Mouse (Mus musculus) cerebellum, adult 18-20 months (tissue): ENCODE measurements around the gene Paics.
"Not testable (repeated sequence)": the region's sequence is repeated elsewhere in the genome, so short reads cannot be mapped to it uniquely, and the experiment has no call there.

Experiments used
- DNase-seq, 2 experiments: peaks; one replicate each; pipeline ENCODE4 v3.0.0; 2021

The Paics gene

DNA sequence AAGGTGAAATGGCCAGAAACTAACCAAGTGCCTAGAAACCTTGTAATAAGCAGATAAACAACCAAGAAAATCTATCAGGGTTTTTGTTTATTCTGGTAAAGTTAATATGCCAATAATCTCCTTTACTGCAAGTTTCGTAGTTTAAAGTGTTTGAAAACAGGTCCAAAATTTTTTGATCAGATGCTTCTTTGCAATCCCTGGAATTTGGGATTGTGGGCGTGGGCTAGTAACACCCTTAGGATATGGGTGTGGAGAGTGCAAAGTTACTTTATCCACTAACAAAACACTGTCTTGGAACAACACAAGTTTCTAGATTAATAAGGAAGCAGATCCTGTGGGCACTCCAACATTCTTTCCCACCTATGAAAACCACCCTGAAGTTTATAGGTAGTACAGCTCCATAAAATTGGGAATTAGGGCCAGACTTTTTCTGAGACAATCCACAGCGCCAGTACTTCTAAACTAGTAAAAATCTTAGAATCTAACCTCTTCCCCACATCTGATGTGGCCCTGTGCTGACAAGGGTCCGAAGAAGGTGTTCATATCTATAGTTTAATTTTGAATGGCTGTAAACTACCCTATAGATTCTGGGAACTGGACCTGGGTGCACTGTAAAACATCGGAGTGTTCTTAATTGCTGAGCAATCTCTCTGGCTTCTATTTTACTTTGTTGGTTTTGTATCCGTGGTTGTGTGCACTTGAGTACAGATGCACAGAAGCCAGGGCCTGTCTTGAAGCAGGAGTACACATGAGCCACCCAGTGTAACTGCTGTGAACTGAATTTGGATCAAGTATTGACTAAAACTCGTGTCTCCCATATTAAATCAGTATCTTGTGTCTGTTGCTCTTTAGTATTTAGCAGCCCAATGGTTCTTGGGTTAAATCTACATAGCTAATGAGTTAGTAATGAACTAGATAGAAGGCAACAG, 1.3 kb downstream of the Paics start:
- no peak for DNase-seq

DNA sequence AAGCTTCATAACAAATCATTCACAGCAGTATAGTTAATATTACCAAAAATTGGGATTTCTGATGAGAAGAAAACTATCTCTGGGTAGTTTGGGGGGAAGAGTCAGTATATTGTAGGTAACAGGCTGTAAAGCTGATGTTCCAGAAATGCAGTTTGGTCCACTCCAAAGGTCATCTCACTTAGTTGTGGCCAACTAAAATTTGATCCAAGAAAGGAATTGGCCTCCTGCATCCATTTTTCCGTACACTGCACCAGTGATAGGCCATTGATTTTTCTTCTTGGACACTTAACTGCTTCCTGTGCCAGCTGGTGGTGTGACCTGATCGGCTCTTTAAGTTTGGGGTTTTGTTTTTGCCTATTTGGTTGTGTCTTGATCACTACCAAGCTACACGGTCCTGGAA, 2.7 kb downstream of the Paics start:
- DNase-seq, result no peak

DNA sequence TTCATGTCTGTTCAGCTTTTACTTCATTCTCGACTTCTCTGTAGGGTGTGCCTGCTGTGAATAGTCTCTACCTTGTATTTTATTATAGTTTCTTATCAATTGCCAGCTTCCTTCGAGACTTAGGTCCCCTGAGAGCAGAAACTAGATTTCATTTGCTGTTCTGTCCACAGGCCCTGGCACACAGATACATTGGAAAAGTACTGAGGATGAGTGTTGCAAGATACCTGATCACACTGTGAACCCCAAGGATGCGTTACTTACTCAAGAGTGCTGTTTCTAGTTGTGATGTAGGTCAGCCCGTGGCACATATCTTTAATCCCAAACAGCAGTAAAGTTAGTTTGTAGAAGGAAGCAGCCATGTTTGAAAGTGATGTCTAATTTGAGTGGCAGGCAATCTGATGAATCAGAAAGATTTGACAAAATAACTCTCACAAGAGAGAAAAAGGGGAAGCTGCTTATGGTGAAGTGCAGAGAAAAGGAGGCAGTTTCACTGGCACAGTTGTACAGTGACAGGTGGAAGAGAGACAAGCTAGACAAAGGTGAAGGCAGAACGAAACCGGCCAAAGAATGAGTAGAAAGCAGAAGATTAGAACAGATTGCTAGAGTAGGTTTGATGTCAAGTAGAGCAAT, 3.3 kb downstream of the Paics start:
- no peak for DNase-seq

DNA sequence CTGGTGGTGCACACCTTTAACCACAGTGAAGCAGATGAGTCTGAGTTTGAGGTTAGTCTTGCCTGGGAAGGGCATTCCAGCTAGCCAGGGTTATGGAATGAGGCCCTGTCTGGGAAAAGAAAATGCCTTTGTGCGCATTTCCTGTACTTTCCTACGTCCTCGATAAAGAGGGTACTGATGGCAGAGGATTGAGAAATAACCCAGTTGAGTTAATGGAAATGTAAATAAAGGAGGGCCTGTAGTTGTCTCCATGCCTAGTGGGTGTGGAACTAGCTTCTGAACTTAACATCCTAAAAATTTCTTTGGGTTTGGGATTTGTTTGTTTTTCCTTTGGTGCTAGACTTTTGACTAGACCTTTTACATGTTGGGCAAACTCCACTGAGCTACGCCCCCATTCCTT, 4.4 kb downstream of the Paics start:
- DNase-seq, result no peak

DNA sequence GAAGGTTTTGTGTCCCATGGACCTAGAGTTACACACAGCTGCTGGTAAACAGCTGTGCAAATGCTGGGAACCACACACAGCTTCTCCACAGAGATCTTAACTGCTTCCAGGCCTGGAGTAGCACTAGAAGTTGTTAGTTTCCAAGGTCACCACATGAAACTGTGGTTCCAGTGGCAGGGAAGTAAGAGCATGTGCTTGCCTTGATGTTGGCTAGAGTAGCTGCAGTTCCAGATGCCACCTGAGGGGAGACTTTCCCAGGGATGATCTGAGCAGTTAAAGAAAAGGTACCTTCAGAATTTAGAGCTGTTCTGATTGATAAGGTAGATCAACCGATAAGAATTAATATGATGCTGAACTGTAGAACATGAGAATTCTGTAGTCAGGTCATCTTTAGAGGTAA, 6.8 kb downstream of the Paics start:
- DNase-seq, result no peak

DNA sequence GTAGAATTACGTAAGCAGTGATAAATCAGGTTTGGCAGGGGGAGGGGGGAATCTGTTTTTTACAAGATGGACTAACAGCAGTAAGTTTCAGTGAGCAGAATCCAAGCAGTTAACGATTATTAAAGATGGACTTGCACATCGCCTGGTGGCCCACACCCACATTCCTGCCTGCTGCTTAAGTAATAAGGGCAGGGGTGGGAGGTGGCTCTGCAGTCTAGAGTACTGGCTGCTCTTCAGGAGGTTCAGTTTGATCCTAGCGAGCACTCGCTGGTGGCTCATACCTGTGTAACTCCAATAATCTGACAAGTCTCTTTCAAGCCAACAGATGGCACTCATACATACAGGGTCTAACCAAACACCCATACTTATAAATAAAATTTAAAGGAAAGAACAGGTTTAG, 8.5 kb downstream of the Paics start:
- no peak for DNase-seq

DNA sequence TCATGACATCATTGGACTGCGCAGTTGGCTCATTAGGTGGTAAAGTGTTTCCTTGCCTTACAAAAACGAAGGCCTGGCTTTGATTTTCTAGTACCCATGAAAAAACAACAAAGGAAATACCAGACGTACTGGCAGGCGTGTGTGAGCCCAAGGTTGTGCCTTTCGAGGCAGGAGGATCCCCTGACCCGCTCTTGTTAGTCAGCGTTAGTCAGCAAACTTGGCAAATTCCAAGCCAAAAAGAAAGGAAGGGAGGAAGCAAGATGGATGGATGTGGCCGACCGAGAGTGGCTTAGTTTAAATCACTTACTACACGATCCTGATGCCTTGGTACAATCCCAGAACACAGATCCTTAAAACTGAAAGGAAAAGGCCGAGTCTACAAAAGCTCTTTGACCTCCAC, 11.4 kb downstream of the Paics start:
- DNase-seq, result no peak

DNA sequence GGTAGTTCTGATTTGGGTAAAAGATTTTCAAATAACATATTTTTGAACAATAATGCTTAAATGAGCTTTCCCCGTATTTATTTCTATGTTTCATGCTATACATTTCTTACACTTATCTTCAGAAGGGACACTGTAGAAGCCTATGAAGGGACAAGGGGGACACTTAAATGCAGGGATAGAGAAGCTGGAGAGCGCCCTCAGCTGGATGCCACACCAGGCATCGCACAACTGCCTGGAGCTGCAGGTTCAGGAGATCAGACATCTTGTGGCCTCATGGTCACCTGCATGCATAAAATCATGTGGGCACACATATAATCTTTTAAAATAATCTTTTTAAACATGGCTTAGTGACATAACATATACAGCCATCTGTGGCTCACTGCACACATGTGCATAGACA, 13.5 kb downstream of the Paics start:
- DNase-seq, result no peak

DNA sequence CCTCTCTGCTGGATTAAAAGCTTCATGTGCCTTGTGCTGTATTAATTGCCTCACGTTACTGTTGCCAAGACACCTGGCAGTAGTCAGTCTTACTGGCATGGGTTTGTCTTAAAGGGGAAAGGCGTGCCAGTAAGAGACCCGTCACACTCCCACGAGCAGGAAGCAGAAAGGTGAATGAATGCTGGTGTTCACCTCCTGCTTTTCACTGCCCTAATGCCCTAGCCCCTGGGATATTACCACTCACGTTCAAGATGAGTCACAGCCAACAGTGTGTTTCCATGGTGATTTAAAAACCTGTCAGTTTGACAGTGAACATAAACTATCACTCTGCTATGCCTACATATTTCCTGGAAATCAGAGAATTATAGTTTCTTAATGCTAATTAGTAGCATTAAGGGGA, 18.1 kb downstream of the Paics start:
- DNase-seq, result no peak

DNA sequence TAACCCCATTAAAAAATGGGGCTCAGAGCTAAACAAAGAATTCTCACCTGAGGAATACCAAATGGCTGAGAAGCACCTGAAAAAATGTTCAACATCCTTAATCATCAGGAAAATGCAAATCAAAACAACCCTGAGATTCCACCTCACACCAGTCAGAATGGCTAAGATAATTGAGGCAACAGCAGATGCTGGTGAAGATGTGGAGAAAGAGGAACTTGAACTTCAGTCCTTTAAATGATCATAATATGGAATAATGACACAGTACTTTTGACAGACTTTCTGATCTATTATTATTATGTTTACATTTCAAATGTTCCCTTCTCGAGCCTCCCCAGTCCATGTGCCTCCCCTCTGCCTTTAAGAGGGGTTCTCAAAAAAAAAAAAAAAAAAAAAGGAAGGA, 20.0 kb downstream of the Paics start:
- not testable (repeated sequence) for DNase-seq

DNA sequence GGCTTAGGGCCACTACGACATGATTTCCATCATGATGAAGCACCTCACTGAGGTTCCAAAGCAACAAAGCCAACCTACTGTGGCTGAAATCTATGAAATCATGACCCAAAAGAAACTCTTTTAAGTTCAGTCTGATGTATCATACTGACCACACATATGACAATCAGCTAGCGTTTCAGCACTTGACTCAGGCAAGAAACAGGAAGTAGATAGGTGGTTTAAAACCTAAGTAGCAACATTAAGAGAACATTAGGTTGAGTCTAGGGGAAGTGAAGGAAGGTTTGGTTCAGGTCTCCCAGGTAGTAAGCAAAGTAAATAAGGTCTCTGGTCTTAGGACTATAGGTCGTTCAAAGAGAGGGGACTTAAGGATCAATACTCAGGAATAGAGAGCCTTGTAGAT, 22.4 kb downstream of the Paics start:
- no peak for DNase-seq

DNA sequence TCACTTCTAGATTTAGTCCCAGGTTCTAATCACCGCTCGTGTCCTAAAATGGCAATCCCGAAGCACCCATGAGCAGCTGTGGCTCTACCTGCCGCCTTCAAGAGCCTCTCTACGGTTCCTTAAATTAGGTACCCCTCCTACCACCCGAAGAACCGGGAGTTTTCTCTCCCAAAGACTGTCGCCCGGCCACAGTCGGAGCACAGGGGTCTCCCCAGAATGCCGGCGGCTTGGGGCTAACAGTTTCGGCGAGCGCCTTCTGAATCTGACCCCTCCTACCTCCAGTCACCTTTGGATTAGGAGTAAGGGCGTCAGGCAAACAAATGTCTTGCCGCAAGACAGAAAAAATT, 23.1 kb downstream of the Paics start:
- no peak for DNase-seq

DNA sequence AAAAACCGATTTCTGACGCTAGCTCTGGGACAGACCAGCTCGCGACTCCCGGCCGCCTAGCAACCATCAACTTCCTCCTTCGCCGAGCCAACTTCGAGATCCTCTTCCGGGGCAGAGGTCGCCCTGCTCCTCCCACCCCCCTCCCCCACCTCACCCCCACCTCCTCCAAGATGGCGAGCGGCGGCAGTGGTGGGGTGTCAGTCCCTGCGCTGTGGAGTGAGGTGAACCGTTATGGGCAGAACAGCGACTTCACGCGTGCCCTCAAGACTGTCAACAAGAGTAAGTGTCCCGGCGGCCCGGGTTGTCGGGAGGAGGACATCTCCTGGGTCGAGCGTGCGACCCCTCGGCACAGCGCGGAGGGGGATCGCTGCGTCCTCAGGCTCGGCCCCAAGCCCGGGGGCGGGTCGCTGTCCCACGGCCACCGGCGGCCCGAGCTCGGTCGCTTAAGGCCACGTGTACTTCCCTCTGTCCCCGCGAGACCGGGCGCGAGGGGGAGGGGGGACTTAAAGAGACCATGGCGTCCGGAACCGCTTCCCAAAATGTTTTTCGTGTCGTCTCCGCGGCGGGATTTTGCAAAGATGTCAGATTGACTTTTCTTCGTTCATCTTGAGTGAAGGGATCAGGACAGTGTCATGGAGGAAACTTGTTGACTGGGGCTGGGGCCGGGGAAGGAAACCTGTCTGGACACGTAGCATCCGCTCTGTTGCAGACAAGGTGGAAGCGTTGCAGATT, 23.6 kb downstream of the Paics start, which contains the start of gene Srp72:
Gene Srp72 (plus strand): TSS at position 130 of the 732 bp plus-strand sequence.
- peak; percentile 81 to 84 for DNase-seq

DNA sequence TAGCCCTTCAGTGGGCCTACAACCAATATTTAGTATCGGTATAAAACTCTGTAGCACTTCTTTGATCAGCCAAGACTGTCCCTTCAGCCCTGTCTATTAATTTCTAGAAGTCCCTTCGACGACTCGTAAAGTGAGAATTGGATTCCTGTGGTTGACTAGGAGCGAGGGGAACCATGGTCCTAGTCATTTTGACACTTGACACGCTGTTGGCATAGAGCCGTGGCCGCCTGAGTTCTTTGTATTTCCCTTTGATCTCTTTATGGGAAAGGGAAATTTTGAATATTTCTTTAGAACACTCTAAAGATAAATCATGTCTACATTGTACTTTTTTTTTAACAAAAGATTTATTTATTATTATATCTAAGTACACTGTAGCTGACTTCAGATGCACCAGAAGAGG, 24.6 kb downstream of the Paics start:
- no peak for DNase-seq

DNA sequence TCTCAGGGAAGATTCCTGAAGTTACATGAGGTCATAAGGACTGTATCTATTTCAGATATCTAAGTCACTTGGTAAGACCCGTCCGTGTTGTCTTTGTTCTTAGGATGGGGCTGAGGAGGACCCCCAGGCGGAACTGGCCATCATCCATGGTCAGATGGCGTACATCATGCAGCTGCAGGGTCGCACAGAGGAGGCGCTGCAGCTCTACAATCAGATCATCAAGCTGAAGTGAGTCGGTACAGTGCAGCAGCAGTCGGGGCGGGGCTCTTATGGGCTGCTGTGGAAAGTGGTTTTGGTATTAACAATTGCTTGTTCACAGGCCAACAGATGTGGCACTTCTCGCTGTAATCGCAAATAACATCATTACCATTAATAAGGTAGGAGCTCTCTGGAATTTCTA, 32.9 kb downstream of the Paics start:
- DNase-seq, result no peak

DNA sequence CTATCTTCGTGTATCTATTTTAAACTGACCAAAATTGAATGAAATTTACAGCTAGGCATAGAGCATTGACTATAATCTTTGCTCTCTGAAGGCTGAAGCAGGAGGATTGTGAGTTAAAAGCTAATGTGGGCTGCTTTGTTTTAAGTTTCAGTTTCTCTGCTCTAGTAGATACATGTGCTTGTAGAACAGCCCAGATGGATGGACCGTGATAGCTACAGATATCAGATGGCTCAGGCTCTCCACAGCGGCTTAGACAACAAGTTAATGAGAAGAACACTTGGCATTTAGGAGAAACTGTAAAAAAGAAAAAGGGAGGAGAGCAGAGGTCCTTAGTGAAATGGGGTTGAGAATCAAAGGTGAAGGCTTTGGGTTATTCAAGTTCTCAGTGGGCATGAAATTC, 39.7 kb downstream of the Paics start:
- no peak for DNase-seq

DNA sequence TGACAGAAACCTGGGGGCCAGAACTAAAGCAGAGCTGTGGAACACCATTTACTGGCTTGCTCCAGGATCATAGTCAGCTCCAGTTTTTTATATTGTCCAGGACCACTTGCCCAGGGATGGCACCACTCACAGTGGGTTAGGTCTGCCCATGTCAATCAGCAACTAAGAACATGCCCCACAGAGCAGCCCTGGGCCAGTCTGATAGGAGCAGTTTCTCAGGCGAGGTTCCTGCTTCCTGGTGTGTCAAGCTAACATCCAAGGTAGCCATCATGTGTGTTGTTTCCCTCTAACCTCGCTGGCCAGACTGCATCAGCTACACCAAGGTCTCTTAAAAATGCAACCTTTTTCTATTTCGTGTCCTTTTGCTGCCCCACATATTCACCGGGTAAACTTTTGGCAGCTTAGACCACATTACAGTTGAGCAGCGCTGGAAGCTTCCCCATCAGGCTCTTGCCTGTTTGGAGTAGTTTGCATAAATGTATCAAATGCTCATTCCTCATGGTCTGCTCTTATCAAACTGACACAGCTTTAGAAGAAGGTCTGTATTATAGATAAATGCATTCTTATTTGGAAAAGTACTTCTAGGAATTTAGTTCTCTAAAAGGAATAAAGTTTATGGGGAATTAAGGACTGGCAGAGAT, 42.2 kb downstream of the Paics start:
- DNase-seq, result no peak

DNA sequence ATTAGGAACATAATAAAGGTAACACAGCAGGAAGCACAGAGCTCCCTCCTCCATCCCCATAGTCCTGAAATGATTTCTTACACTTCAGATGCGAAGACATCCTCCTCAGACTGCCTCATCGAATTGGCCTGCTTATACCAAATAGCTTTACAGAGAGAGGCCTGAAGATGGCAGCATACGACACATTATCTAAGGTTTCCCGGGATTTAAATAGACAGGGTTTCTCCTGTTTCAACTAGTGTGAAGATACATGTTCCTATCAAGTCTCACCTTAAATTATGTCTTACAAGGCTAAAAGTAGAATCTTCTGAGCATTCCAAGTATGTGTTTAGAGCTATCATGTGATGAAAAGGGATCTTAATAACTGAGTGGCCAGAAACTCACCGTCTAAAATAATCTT, 47.3 kb downstream of the Paics start:
- DNase-seq, result no peak

DNA sequence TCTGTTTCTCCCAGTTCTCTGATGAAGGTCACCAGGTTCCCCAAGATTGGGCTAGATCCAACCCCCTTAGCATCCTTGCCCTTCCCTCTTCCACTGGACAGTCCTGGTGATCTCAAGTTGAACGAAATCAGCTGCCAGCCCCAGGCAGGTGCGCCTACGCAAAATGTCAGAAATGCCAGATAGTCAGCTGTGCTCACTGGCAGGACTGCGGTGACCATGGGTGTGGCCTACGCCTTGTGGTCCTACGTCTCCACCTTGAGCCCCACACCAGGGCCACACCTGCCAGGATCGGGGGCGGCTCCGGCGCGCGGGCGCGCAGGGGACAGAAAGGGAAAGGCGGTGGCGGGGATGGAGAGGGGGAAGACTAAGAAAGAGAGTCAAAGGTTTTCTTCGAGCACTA, 50.1 kb downstream of the Paics start:
- no peak for DNase-seq

DNA sequence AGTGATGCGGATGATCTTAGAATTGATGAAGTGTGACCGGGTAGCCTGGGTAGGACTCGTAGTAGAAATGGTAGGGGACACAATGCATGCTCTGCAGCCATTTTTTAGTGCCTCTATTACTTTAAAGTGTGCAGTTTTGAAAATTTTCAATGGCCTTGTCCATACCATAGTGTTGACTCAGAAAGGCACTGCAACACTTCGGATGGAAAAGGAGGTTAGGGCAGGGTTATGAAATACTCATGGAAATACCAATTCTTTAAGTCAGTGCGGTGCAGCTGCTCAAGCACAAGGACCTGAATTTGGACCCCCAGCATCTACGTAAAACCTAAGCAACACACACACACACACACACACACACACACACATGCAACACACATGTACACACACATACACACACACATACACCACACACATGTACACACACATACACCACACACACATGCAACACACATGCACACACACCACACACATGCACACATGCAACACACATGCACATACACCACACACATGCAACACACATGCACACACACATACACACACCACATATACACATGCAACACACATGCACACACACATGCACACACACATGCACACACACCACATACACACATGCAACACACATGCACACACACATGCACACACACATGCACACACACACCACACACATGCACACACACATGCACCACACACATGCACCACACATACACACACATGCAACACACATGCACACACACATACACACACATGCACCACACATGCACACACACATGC, 53.1 kb downstream of the Paics start, which contains the start of gene Arl9:
Gene Arl9 (plus strand): TSS at position 5 of the 771 bp plus-strand sequence.
- DNase-seq, result no peak

DNA sequence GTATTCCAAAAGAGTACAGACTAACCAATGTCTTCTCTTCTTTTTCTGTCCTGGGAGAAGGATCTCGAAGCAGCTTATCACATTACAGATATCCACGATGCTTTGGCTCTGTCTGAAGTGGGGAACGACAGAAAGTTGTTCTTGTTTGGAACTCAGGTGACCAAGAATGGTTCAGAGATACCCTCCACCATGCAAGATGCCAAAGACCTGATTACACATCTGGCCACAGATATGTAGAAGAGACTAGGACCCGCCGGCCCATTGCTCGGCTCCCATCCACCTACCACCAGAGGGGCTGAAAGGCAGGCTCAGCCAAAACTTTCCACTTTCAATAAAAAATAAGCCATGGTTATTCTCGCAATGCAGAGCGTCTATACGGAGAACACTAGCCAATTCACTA, 59.2 kb downstream of the Paics start:
- DNase-seq, result no peak

DNA sequence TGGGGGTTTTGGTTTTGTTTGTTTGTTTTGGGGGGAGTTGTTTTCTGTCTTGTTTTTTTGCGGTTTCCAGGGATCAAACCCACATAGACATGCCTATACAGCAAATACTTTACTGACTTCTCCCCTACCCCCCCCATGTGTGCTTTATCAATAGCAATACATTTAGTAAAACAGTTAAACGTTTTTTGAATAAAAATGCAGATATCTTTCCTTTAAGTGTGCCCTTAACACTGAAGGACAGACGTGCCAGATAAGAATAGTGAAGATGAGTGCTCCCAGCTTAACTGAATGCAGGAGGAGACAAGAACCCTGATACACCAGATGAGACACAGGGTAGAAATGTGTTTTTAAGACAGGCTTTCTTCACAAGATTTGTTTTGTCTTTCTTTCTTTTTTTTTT, 60.0 kb downstream of the Paics start:
- no peak for DNase-seq

DNA sequence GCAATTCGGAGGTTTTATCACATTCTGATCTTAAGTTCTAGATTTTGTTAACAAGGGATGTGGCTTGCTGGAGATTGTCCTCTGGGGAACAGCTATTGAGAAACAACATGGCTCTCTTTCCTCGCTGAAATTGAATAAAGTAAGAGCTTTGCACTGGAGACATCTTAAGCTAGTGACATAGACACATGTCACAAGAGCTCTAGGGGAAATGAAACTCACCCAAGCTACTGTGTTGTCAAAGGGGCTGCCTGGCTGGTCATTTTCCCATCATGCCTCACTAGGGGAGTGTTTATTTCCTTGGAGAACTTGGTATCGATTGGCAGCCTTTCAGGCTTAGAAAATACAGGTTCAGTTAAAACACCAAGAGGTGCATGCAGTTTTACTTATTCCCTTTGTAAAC, 62.1 kb downstream of the Paics start:
- no peak for DNase-seq
